Mouse (Mus musculus): ENCODE results near the gene Sema5a.
A peak's percentile ranks its signal among the peaks of the same experiment; 100 is the strongest.

The Sema5a gene

DNA sequence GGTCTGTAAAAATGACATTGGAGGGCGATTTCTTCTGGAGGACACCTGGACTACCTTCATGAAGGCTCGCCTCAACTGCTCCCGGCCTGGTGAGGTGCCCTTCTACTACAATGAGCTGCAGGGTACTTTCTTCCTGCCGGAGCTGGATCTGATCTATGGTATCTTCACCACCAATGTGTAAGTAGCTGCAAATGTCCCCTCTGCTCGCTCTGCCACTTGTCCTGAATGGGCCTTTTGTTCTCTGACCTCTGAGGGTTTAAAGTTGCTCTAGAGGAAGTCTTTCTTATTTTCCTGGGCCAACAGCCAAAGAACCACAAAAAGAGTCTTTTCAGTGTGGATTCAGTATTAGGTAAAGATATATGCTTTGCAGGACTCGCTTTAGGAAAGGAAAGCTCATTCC, 318.0 kb downstream of the Sema5a start:
- peak in 1 of 2 experiments; percentile 6 for DNase-seq

GRCm38 (mm10) chr15:32568181-32568857, 323.7 kb downstream of the Sema5a start:
- peak in 1 of 2 experiments; percentile 25 for DNase-seq

DNA sequence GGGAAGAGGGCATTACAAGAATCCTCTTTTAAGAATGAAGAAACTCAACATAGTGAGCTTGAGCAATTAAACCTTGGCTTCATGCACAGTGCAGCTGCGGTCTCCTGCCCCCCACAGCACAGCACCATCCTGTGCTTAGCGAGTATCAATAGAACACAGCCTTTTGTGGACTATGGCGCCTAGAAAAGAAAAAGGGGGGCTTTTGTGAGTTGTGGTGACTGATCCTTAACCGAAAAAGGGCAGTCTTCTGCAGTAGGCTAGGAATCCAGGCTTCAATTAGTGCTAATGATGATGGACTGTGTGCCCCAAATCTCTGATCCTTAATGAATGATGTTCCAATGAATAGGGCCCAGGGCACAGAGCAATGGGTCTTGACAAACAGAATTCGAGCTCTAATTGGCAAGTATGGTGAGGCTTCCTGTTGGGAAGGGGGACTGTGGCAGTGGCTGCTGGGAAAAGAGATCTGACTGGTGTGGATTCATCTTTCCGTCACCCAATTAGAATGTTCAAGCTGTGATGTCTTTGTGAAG, 324.3 kb downstream of the Sema5a start:
- DNase-seq, result no peak

DNA sequence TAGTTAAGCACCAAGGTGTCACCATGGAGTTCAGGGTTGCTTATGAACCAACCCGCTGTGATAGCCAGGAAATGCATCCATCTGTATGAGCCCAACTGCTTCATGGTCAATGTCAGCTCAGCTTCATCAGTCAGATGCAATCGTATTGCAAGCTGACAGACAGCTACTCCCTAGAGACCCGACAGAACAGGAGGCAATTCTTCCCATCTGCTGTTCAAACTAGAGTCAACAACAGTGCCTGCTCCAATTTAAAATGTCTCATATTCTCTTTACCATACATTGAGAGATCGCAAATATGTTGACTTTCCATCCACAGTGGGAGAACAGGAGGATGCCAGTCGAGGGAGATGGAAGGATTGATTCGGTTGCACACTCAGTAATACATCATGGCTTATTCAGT, 329.7 kb downstream of the Sema5a start:
- DNase-seq, result no peak

- DNase-seq, result no peak
These were observed 330.6 kb downstream of the Sema5a start for GRCm38 (mm10) chr15:32575212-32575611.

GRCm38 (mm10) chr15:32579351-32579750, 334.7 kb downstream of the Sema5a start:
- DNase-seq, result no peak

DNA sequence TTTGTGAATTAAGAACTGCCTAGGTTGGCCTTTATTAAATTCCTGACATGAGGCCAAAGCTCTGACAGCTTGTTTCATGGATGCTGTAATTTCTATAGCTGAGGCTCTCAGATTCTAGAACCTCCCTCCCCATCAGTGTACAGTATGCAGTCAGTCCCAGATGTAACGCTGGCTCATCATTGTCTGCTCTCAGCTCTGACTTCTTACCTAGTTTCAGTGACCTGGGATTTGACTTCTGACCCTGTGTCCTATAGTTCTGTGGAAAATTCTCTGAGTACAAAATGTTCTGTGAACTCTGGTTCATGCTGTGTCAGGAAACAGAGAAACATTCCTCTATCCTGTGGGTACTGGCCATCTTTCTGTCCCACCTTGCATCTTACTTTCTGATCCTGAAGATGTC, 346.0 kb downstream of the Sema5a start:
- DNase-seq, result peak; percentile 3 to 56

GRCm38 (mm10) chr15:32593746-32594145, 349.1 kb downstream of the Sema5a start:
- peak; percentile 6 to 48 for DNase-seq

DNA sequence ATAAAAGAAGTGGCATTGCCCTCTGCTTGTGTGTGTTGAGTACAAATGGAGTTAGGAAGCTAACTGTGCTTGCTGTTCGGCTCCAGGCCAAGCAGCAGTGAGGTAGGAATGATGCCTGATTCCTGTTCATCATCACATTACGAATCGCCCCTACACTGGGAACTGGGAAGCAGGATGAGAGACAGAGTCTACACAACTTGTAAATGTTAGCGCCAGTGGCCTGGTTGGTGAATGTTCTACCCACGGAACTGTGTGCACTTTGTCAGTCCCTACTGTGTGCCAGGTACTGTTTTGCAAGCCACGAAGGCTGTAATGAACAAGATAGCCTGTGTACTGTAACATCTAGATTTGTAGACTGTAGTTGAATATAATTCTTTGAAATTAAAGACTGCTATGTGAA, 352.0 kb downstream of the Sema5a start:
- no peak for DNase-seq

DNA sequence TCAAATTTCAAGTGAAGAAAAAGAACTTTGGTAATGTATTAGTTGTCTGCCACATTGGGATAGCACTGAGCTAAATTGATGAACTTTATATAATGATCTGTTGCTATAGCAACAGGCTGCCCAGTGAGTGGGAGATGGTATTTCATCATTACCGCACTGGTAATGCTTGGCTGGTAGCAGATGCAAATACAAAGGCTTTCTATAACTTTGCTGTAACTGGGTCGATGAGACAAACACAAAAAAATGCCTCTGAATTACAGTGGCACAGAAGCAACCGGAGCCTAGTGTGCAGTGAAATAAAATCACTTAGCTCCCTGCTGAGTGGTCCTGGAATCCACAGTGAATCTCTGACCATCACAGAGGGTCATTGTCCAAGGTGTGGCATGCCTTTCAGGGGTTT, 352.6 kb downstream of the Sema5a start:
- no peak for DNase-seq

DNA sequence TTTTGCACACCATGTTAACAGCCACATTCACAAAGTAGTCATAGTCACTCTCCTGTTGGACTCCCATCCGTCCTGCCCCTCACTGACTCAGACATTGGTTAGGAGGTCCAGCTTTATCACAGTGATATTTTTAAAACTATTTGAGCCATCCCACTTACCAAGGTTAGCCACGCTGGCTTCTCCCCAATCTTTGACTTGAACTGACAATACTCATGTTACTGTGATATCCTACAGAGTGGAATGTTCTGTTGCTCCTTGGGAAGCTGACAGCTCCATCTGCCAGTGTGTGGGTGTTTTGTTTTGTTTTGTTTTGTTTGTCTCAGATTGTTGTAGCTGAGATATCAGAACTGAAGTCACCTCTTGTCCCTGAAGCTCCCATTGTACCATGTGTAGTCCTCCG, 362.6 kb downstream of the Sema5a start:
- DNase-seq, result no peak

DNA sequence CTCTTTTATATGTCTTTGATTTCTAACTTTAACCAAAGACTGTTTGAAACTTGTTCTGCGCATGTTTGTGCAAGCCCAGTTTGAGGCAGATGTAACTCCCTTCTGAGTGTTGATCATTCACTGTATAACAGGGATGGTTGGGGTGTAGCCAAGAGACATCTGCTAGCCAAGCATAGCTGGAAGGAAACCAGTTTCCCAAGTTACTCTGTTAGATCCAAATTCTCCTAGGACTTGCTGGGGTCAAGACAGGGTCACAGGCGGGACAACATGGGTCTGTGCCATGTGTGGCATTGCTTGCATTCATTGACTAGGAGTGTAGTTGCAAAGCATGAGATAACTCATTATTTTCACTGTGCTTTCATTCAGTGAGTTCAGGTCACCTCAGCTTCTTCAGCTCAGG, 366.2 kb downstream of the Sema5a start:
- DNase-seq, result peak; percentile 35 to 46

DNA sequence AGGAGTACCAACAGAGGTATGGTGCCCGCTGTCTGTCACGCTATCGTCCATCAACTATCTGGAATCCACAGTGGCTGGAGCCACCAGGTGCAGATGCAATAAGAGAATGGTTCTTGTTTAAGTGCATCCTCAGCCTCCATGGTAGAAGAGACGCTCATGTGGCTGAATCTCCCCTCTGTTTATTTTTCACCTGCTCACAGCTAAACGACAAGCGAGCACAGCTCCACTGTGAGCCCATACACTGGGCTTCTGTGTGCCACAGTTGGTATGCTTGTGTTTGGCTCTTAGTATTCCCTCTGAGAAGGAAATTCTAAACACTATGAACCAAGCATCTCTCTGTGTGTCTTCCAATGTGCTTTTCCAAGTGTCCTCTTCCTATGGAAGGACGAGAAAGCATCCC, 366.6 kb downstream of the Sema5a start:
- DNase-seq, result no peak

- no peak for DNase-seq
These were observed 369.1 kb downstream of the Sema5a start for GRCm38 (mm10) chr15:32613718-32614117.

GRCm38 (mm10) chr15:32615773-32616172, 371.2 kb downstream of the Sema5a start:
- DNase-seq, result no peak

DNA sequence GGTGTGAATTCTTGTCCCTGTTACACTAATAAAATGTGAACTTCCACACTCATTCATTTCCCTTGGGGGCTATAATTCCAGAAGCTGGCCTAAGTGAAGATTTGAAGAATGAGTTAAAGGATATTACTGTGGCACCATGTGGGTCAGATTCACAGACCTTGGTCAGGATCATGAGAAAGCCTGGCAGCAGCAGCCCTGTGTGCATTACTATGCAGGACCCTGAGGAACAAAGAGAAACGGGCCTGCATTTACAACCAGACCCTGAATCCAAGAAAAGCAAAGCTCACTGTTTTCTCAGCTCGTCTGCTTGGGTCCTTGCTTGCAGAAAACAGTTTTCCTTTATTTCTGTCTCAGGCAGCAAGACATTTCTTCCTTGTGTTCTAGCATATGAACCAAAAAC, 374.6 kb downstream of the Sema5a start:
- DNase-seq, result no peak

DNA sequence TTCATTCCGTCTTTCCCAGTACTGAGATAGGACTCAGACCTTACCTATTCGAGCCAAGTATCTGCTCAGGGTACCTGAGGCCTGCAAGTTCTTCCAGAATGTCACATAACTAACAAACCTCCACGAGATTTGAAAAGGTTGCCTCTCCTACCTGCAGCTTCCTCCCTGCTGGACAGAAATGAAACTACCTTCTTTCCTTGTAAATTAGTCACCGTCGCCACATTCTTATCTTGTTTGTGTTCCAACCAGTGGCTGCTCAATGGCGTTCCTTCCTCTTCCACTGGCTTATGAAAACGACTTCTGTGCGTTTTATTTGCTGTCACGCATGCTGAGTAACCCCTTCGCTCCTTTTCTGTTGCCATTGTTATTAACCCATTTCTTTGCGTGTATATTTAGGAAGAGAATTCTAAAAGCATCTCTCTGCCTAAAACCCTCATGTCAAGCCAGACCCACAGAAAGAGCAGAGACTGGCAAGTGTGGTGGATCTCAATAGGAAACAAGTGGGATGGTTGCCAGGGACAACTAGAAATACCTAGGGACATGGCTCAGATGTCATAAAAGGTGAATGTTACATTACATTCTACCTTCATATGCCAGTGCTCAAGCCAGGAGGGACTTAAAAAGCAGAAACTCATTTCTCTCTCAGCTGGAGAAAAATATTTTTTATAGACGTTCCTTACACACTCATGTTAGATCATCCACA, 378.6 kb downstream of the Sema5a start:
- no peak for DNase-seq

- DNase-seq, result no peak
These were observed 379.5 kb downstream of the Sema5a start for GRCm38 (mm10) chr15:32624106-32624505.

DNA sequence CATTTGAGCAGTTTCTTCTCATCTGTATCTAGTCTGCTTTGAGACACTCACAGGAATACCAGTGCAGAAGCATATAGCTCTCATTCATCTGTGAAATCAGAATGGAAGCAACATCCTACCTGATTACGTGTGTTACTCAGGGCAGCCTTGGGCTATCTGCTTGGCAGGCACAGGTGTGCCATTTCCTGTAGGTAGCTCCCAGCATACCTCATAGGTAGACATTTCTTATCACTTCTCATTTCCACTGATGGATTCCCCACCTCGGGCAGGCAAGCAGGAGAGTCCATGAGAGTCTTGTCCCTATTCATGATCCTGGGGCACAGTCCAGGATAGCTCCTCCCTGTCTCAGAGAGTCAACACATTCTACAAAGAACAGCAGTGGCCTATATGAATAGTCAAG, 381.4 kb downstream of the Sema5a start:
- no peak for DNase-seq

GRCm38 (mm10) chr15:32633713-32634112, 389.1 kb downstream of the Sema5a start:
- no peak for DNase-seq

- DNase-seq, result peak in 1 of 2 experiments; percentile 21
These were observed 393.3 kb downstream of the Sema5a start for GRCm38 (mm10) chr15:32637879-32638278.

- no peak for DNase-seq
These were observed 402.6 kb downstream of the Sema5a start for GRCm38 (mm10) chr15:32647061-32647687.

GRCm38 (mm10) chr15:32654046-32654445, 409.4 kb downstream of the Sema5a start:
- no peak for DNase-seq

GRCm38 (mm10) chr15:32656017-32656416, 411.4 kb downstream of the Sema5a start:
- no peak for DNase-seq

Data from kidney, postnatal 25 days (tissue).